Mouse (Mus musculus) kidney, adult 2 months (tissue): ENCODE results near the gene Rbbp4.

Experiments used
- CTCF ChIP-seq: fragments of 200-500 bp; conservative IDR thresholded peaks from 2 replicates; pipeline ENCODE4 v1.5.1; 2011; ENCODE audit warnings: low read depth, mild to moderate bottlenecking, control low read depth, low read length, moderate library complexity, mixed read lengths; ENCODE audit not compliant: insufficient read depth, insufficient read length
- POLR2A ChIP-seq: fragments of 200-500 bp; IDR thresholded peaks from one replicate; pipeline ENCODE4 v1.6.1; 2011; ENCODE audit warnings: low read depth, low read length, control low read depth

DNA sequence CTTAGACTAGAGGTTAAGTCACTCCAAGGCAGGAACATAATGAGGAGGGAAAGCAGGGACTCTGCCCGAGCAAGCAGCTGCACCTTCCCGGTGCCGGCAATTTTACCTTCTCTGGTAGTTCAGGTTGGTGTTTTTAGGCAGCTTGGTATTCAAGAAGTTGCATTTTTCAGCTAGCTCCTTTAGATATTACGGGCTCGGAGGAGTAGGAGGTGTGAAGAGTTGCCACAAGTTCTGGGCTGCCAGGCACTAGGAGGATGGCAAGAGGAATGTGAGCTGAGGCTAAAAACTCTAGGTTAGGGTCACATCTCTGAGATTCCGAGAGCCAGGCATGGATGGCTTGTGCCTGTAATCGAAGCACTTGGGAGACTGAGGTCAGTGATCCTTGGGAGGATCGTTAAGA is 45.5 kb downstream of the Rbbp4 start:
- TF ChIP-seq CTCF, result no peak
- TF ChIP-seq POLR2A, result no peak
